Mouse (Mus musculus) embryo, embryonic 11.5 days (tissue): ENCODE measurements at regions not wholly inside any gene's neighbourhood (a gene's known extent, or its start where the extent isn't known, plus 50 kb on each side); places are given as distances from the start of the nearest gene placed in this dataset.

Experiments
- DNase-seq: peaks from one replicate; pipeline ENCODE4 v3.0.0-alpha.2; 2012; ENCODE audit warnings: low read depth, low spot score

GRCm38 (mm10) chr6:138956461-138957072 is 298.2 kb upstream of the Igbp1b start:
- DNase-seq: no peak

- DNase-seq: no peak
These were observed 292.5 kb upstream of the Igbp1b start for GRCm38 (mm10) chr6:138950888-138951287.

GRCm38 (mm10) chr6:138946632-138947031 is 288.3 kb upstream of the Igbp1b start:
- no peak for DNase-seq

GRCm38 (mm10) chr6:138945432-138945831 is 287.1 kb upstream of the Igbp1b start:
- no peak for DNase-seq

DNA sequence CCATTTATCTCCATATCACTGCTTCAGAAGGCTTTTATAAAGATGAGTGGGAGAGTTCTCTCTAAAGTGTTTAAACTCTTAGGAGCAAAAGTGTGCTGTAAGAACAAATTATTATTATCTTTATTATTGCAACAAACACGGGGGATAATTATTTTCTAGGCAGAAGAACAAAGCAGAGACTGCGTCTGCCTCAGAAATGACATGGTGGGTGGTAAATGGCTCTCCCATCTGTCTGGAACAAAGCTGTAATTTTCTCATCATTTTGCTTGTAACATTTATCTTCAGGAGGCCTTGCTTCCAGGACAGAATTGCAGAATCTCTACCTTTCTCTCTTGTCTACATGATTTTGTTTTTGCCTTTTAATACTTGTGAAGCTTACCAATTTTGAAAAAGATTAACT is 261.8 kb upstream of the Igbp1b start:
- no peak for DNase-seq

DNA sequence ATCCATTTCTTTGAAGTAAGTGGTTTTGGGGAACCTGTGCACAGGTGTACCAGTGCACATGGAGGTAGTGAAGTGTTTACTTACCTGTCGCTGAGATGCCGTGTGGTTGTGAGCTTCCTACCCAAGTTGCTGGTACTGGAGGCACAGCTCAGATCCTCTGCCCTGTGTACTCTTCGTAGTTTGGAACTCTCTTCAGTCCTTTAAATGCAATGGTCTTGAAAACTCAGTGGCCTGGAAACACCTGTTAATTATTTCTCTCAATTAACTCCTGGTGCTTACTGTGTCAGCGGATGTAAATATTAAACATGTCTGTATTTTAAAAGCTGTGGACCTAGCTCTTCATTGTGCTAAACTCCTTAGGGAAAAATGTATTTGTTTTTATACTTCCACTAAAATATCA is 261.2 kb upstream of the Igbp1b start:
- no peak for DNase-seq

GRCm38 (mm10) chr6:138914981-138915380 is 256.6 kb upstream of the Igbp1b start:
- DNase-seq: no peak

DNA sequence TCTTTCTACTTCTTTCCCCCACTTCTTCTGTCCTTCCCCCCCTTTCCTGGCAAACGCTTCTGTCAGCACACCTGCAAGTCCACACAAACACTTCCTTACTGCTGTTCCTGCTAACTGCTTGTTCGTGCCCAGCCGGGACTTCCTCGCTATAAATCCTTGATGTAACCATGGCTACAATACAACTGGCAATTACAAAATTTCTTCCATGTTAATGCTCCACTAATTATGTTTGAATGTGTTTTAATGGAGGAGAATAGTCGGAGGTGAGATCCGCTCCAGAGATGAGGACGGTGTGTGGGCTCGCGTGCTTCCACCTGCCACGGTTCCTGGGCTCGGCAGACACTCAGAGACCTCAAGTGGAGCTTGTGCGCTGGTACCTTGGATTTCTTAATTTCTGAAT is 215.3 kb upstream of the Igbp1b start:
- no peak for DNase-seq

- no peak for DNase-seq
These were observed 214.4 kb upstream of the Igbp1b start for GRCm38 (mm10) chr6:138872495-138873415.

DNA sequence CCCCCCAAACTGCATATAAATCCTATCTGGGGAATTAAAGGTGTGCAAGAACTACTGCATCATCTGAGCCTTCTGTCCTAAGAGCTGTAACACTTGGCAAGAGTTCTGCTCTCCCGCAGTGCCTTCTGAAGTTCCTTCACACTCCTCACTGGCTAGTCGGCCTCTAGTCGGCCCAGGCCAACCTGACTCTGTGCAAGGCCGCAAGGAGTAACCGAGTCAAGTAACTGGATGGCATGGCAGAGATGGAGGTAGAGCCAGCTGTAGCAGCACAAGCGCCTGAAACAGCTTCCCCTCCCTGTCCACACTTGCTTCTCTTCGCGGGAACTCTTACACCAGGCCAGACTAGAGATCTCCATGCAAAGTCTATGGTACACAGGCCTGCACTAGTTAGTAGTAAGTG is 179.7 kb upstream of the Igbp1b start:
- no peak for DNase-seq

- DNase-seq: no peak
These were observed 176.5 kb upstream of the Igbp1b start for GRCm38 (mm10) chr6:138834876-138835275.

DNA sequence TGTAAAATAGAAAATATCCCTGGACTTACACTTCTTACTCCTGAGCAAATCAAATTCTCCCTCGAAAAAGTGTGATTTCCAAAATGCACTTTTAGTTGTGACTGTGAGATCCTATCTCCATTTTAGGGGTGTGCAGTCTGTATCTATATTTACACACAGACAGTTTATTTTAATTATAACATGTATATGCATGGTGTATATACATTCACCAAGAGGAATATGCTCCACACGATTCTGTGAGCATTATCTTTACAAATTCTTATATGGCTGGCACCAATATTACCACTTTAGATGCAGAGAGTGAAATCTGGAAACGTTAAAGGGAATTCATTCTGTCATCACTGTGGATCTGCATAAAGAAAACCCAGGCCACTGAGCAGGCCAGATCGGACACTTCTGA is 143.5 kb upstream of the Igbp1b start:
- DNase-seq: no peak

GRCm38 (mm10) chr6:138800836-138801740 is 142.7 kb upstream of the Igbp1b start:
- no peak for DNase-seq

GRCm38 (mm10) chr6:138794706-138795105 is 136.4 kb upstream of the Igbp1b start:
- DNase-seq: peak; percentile 3

- DNase-seq: no peak
These were observed 134.5 kb upstream of the Igbp1b start for GRCm38 (mm10) chr6:138792802-138793201.

- no peak for DNase-seq
These were observed 124.6 kb upstream of the Igbp1b start for GRCm38 (mm10) chr6:138782907-138783306.

DNA sequence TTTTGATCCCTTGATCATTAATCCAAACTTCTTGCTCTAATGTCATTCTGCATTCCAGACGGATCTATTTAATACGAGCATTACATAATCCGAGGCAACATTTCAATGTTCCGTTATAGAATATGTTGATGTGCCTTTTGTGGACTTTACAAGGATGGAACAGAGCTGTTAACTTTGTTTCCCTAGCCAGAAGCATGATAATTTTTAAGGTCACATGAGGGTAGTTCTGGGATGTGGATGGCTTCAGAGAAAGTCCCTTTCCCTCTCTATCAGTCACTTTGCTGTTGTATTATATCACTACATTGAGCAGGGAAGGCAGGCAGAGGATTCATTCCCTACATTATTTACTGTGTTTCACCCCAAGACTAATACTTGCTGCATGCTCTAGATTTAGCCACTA is 124.1 kb upstream of the Igbp1b start:
- DNase-seq: no peak

GRCm38 (mm10) chr6:138761991-138762390 is 103.6 kb upstream of the Igbp1b start:
- no peak for DNase-seq

- no peak for DNase-seq
These were observed 96.6 kb upstream of the Igbp1b start for GRCm38 (mm10) chr6:138754955-138755303.

DNA sequence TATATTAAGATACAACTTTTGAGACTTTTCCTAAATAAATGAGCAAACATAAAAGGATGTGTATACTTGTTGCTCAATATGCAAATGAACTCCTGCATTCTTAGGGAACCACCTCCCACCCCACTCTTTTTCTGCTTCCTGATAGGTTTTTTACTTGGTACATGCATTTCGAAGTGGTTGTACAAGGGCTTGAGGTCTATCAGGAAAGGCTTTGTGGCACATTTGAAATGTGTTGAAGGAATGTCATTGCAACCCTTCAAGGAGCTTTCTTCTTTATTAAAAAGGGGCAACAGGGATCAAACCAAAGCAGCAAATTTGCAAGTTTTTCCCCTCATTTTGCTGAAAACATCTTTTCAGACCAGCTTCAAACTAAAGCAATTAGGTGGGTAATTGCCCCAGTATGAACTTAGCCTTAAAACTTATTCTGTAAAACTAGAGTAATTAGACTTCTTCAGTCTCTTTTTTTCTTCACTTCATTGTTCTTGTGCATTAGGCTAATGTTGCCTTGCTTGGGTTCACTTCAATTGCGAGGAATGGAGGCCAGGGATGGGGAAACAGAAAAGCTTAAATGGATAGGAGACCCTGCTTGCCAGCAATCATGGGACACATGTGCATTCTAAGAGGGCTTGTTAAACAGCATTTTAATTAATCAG is 96.1 kb upstream of the Igbp1b start:
- DNase-seq: no peak

- DNase-seq: no peak
These were observed 59.4 kb upstream of the Igbp1b start for GRCm38 (mm10) chr6:138717698-138718097.
